Mouse (Mus musculus) left cerebral cortex, adult 2 months (tissue): ENCODE measurements around the gene Mgat2. TPM values are rescaled to one million over a fixed set of nuclear protein-coding genes. Genes with fewer than 3 reads are reported as not detected.

Experiments
- DNase-seq, 2 experiments: peaks; one replicate each; pipeline ENCODE4 v3.0.0; 2021 to 2022; ENCODE audit warnings: low spot score in 2 of 2, mixed read lengths in 1 of 2; ENCODE audit errors: extremely low spot score in 1 of 2
- H3K27ac ChIP-seq: fragments of 200-600 bp; 2 replicates; pipeline ENCODE4 v1.8.1; 2022
- H3K4me3 ChIP-seq: fragments of 200-600 bp; 2 replicates; pipeline ENCODE4 v1.8.1; 2022
- CTCF ChIP-seq: fragments of 200-600 bp; IDR thresholded peaks from 2 replicates; pipeline ENCODE4 v1.8.1; 2022; ENCODE audit warnings: antibody characterized with exemption, mild to moderate bottlenecking, moderate library complexity
- intact Hi-C: fragments of 180-260 bp; cut with DNase I; formaldehyde crosslinking; loops from one replicate; pipeline ENCODE4 v1.15.1; 2025
- total RNA-seq, 2 experiments: library from RNA; stranded (reverse); gene quantifications; 2 replicates each; pipeline ENCODE4 v1.2.3; 2021

The Mgat2 gene
- total RNA-seq, 2 experiments from 2014 or later, result 27.0 to 28.9 TPM

DNA sequence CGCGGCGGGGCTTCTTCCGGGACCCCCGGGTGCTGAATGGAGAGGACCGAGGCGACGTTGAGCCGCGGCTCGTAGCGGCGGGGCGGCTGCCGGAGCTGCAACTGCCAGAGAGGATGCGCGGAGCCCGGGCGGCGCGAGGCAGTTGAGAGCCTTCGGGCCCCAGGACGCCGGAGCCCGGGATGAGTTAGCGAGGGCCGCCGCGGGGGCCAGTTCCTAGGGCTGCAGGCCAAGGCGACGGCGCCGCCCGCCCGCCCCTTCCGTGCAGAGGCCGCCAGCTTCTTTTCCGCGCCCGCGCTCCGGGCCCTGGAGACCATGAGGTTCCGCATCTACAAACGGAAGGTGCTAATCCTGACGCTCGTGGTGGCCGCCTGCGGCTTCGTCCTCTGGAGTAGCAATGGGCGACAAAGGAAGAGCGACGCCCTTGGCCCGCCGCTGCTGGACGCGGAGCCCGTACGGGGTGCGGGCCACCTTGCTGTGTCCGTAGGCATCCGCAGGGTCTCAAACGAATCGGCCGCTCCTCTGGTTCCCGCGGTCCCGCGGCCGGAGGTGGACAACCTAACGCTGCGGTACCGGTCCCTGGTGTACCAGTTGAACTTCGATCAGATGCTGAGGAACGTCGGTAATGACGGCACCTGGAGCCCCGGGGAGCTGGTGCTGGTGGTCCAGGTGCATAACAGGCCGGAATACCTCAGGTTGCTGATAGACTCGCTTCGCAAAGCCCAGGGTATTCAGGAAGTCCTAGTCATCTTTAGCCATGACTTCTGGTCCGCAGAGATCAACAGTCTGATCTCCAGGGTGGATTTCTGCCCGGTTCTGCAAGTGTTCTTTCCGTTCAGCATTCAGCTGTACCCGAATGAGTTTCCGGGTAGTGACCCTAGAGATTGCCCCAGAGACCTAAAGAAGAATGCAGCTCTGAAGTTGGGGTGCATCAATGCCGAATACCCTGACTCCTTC lies 662 bp downstream of the Mgat2 start:
- peak; percentile 61 to 62 for DNase-seq
- Histone ChIP-seq H3K4me3 (peak overlapping the region; percentile 65), H3K27ac (peak overlapping the region; percentile 96)
- intact Hi-C loops, result no loop called here
- TF ChIP-seq CTCF, result no peak

DNA sequence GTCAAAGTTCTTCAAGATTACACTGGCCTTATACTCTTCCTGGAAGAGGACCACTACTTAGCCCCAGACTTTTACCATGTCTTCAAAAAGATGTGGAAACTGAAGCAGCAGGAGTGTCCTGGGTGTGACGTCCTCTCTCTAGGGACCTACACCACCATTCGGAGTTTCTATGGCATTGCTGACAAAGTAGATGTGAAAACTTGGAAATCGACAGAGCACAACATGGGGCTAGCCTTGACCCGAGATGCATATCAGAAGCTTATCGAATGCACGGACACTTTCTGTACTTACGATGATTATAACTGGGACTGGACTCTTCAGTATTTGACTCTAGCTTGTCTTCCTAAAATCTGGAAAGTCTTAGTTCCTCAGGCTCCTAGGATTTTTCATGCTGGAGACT lies 1.4 kb downstream of the Mgat2 start:
- intact Hi-C loops, result no loop called here
- DNase-seq, result no peak
- no peak for TF ChIP-seq CTCF
- no peak overlapping the region for H3K27ac ChIP-seq
- peak overlapping the region; percentile 65 for H3K4me3 ChIP-seq

DNA sequence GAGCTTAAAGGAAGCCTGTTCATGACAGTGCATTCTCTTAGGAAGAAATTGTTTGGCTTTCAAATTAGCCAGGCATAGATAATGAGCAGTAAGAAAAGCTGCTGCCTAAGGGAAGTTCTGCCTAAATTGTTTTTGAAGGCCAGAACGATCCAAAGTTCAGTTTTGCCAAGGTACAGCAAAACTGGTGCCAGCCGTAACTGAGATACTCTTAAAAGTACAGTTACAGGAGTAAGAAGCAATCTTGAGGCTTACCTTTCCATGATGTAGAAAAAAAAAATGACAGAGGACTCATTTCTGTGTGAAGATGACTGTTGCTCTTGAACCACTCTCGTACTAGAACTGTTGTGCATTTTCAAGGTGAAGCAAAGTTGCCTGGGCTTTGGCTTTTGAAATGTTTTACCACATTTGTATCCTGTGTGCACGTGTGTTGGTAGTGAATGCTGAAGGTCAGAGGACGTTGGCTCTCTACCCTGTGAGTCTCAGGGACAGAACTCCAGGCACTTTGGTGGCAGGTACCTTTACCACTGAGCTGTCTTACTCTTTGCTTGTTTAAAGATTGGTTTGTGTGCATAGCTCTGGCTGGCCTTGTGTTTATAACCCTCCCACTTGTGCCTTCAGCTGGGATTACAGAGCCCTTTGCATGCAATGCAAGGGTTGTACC lies 3.0 kb downstream of the Mgat2 start:
- H3K27ac ChIP-seq, result no peak overlapping the region
- no peak for DNase-seq
- no peak for TF ChIP-seq CTCF
- H3K4me3 ChIP-seq, result peak overlapping the region; percentile 13; the same call in 1 of the 2 replicates
- intact Hi-C loops, result no loop called here

DNA sequence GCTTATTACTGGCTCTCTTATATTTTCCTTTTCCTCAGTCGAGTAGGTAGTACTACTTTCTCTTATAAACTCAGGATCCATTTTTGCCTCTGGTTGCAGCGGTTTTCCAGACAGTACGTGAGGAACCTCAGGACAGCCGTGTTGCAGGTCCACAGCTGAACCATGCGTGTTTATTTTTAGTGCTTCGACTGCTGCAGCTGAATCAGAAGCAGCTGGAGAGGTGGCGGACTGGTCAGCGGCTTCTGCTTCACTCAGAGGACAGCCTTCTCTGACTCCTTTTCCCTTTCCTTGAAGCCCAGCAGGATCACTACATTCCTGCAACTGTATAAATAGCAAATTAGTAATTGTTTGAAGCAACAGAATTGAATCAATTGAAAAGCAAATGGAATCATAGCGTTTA lies 6.1 kb downstream of the Mgat2 start:
- Histone ChIP-seq H3K27ac (no peak overlapping the region), H3K4me3 (no peak overlapping the region)
- no peak for TF ChIP-seq CTCF
- DNase-seq, result no peak
- intact Hi-C loops, result no loop called here

DNA sequence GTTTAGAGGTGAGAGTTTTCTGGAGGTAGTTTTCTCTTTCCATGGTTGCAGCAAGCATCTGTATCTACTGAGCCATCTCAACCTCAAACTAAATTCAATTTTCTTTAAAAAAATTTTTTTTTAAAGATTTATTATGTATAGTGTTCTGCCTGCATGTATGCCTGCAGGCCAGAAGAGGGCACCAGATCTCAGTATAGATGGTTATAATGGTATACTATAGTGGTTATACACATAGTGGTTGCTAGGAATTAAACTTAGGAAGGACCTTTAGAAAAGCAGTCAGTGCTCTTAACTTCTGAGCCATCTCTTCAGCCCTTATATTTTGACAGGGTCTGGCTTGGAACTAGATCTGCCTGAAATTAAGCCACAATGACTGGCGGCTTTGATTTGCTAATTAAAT lies 6.6 kb downstream of the Mgat2 start:
- Histone ChIP-seq H3K27ac (no peak overlapping the region), H3K4me3 (no peak overlapping the region)
- no peak for DNase-seq
- intact Hi-C loops, result no loop called here
- TF ChIP-seq CTCF, result peak; percentile 61

DNA sequence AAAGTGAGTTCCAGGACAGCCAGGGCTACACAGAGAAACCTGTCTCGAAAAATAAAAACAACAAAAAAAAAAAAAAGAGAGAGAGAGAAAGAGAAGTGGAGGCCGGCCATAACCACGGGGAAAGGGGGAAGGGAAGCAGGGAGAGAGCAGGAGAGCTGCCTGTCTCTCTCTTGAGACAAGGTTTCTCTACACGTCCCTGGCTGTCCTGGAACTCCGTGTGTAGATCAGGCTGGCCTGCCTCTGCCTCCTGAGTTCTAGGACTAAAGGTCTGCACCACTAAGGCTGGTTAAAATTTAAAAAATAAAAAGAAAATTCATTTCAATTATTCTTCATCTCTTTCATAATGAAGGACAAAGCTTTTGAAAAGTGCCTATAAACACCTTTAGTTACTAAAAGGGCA lies 7.4 kb downstream of the Mgat2 start:
- no peak for TF ChIP-seq CTCF
- Histone ChIP-seq H3K4me3 (no peak overlapping the region), H3K27ac (no peak overlapping the region)
- intact Hi-C loops, result no loop called here
- DNase-seq, result no peak

DNA sequence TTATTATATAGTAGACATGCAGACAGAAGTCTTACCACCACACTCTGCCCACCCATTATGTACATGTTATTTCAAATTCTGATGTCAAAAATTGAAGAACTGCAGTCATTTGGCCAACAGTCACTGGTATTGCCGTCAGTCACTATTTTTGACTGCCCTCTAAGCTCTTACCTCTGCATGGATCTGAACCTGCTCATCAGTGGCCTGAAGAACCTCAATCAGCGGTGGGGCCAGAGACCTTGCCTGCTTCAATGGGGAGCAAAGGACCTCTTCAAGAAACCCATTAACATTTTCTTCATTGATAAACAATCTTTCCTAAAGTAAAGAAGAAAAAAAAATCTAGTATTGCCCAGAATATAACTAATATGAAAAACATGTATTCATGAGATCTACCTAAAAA lies 8.7 kb downstream of the Mgat2 start:
- DNase-seq, result no peak
- intact Hi-C loops, result no loop called here
- TF ChIP-seq CTCF, result no peak
- Histone ChIP-seq H3K27ac (no peak overlapping the region), H3K4me3 (no peak overlapping the region)

DNA sequence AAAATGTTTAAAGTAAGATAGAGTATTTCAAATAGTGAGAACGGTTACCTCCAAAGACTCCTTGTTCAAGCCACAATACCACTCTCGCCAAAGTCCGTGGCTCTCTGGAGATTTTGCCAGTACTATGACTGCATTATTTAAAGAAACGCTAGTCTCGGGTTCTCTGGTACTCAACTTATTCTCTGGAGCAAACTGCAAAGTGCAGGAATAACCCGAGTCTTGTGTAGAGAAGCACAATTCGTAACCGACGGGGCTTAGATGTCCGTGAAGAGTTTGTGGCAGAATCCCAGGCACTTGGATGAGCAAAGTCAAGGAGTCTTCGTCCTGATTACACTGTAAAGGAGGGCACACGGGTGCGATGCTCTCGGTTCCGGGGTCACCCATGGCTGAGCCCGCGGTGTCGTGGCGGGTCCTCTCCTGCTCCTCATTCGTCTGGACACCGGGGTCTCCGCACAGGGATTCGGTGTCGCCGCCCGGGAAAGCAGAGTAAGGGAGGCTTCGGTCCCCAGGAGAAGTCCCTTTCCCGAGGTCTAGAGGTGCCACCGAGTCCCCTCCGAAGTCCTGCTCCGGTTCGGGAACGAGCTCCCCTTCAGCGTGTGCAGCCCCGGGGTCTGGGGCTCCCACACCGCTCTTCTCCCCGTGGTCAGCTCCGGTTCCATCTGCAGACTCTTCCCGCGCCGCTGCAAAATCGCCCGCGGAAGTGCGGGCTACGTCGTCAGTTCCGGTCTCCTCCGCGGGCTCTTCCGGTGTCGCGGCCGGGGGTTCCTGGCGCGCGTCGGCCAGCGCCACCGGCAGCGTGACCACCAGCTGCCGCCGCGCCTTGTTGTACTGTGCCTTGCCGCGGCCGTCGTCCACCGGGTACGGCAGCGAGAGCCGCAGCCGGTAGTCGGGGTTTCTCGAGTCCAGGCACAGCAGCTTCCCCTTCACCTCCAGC lies 12.8 kb downstream of the Mgat2 start, which contains the start of gene Gm49383:
Gene Gm49383 (minus strand): TSS at position 661 of the 934 bp plus-strand sequence.
- H3K4me3 ChIP-seq, result peak within 1 kb of the TSS; percentile 93
- no peak; the same call in 1 of the 2 replicates for TF ChIP-seq CTCF
- intact Hi-C loops, result loop anchor here (1.0 to 5.0 kb wide), 3 partner anchors 37 to 100 kb away; partner anchors contain the start of genes Klhdc1, Klhdc2 and Rps29
- peak; percentile 72 to 74 for DNase-seq
- peak within 1 kb of the TSS; percentile 96 for H3K27ac ChIP-seq

DNA sequence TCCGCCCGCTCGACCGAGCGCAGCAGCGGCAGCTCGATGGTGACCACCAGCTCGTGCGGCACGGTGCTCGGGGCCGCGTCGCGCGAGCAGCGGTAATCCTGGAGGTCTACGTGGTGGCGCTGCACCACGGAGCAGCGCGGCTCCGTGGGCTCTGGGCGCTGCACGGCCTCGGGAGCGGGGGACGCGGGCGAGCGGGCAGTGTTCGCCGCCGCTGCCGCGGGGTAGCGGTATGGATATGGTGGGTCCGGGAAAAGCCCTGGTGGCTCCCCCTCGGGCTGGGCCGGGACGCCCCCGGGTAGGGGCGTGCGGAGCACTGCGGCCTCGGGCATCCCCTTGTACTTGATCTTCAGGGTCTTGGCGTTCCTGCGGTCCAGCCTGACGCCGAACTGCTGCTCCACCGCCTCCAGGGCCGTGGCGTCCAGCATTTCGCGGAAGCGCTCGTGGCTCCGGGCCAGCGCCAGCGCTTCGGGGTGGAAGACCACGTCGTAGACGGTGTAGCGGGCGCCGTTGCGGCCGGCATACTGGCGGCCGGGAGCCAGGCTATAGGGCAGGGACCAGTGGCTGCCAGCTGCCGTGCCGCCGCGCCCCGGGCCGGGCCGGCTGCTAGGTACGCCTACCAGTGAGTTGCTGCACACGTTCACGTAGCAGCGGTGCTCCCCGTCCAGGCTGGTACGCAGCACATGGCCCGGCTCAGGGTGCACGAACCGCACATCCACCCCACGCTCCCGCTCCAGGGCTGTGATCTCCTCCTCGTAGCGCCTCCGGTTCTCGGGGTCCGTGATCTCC lies 13.6 kb downstream of the Mgat2 start:
- DNase-seq, result peak; percentile 45 to 59
- intact Hi-C loops, result loop anchor here (1.0 to 5.0 kb wide), 3 partner anchors 38 to 99 kb away; partner anchors contain the start of genes Klhdc1, Klhdc2 and Rps29

DNA sequence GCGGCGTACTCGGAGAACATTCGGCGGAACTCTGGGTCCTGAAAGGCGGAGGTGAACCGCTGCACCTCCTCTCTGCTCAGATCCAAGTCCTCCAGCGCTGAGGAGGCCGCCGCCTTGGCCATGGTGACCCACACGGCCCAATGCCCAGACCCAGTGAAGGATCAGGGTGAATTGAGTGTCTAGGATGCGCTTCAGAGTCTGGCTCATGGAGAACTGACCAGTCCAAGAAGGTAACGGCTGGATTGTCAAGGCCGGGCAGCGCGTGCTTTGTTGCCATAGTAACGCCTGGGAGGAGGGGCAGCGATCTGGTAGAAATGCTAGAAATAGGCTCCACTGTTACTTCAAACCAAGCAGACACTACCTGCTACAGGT lies 14.2 kb downstream of the Mgat2 start, which contains the start of gene Dnaaf2:
Gene Dnaaf2 (minus strand): TSS at position 266 of the 372 bp plus-strand sequence.
- Histone ChIP-seq H3K27ac (peak within 1 kb of the TSS; percentile 96), H3K4me3 (peak within 1 kb of the TSS; percentile 93)
- DNase-seq, result peak in 1 of 2 experiments; percentile 66
- no peak for TF ChIP-seq CTCF
- intact Hi-C loops, result loop anchor here (5.0 kb wide), 1 partner anchor 44 kb away; the partner anchor contains the start of gene Klhdc1

More for the DNA sequence above, 13.6 kb downstream of the Mgat2 start:
- peak overlapping the region; percentile 96 for H3K27ac ChIP-seq
- H3K4me3 ChIP-seq, result peak overlapping the region; percentile 93
- TF ChIP-seq CTCF, result no peak
